Mouse (Mus musculus) limb, embryonic 10.5 days (tissue): Measurements from ENCODE around the gene A630001G21Rik. TPM values are rescaled to one million over a fixed set of nuclear protein-coding genes. Genes with fewer than 3 reads are reported as not detected.

Source experiments
- DNase-seq: peaks from one replicate; pipeline ENCODE4 v3.0.0-alpha.2; 2017; ENCODE audit warnings: low spot score
- H3K27ac ChIP-seq: fragments of 300-500 bp; sonication (generic); 2 replicates; pipeline ENCODE4 v1.5.1; 2016; ENCODE audit warnings: mild to moderate bottlenecking
- H3K27me3 ChIP-seq: fragments of 300-500 bp; sonication (generic); 2 replicates; pipeline ENCODE4 v1.6.1; 2016; ENCODE audit warnings: low read depth, mild to moderate bottlenecking; ENCODE audit not compliant: poor library complexity, severe bottlenecking
- H3K36me3 ChIP-seq: fragments of 300-500 bp; sonication (generic); 2 replicates; pipeline ENCODE4 v1.6.1; 2016; ENCODE audit warnings: mild to moderate bottlenecking, moderate library complexity
- H3K4me1 ChIP-seq: fragments of 300-500 bp; sonication (generic); 2 replicates; pipeline ENCODE4 v1.6.1; 2016
- H3K4me3 ChIP-seq: fragments of 300-500 bp; sonication (generic); 2 replicates; pipeline ENCODE4 v1.5.1; 2016; ENCODE audit warnings: mild to moderate bottlenecking, moderate library complexity
- H3K9me3 ChIP-seq: fragments of 300-500 bp; sonication (generic); replicated peaks from 2 replicates; pipeline ENCODE4 v1.6.1; 2016; ENCODE audit warnings: mild to moderate bottlenecking
- WGBS: fragments of 180-500 bp; shearing (Covaris S2); methylation state at CpG from one replicate; pipeline ENCODE4 v1.1.7; 2016; 5-methylcytosine and 5-hydroxymethylcytosine counted together
- polyA plus RNA-seq: library from polyadenylated mRNA; unstranded; fragments of >200 nt; fragmentation: Nextera tagmentation; extraction: Ambion mirVana; gene quantifications from 2 replicates; pipeline ENCODE4 v1.2.1, GENCODE M21; 2016

A630001G21Rik gene
- polyA plus RNA-seq, 1 experiment from 2014 or later, result 0.48 TPM

DNA sequence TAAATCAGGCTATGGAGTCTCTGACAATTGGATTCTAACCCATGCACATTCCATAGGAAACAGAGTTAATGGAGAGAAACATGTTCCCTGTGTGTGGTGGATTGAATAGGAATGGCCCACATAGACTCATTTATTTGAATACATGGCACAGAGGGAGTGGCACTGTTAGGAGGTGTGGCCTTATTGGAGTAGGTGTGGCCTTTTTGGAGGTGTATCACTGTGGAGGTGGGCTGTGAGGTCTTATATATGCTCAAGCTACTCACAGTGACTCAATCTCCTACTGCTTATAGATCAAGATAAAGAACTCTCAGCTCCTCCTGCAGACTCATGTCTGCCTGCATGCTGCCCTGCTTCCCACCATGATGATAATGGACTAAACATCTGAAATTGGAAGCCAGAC, 63.9 kb downstream of the A630001G21Rik start:
- no peaks in the 10 kb centered on the region for H3K36me3 ChIP-seq
- H3K27ac ChIP-seq, result no peak overlapping the region
- DNase-seq, result no peak
- no peaks in the 10 kb centered on the region; the same call in 1 of the 2 replicates for H3K4me1 ChIP-seq
- no peak overlapping the region for H3K4me3 ChIP-seq
- no peaks in the 10 kb centered on the region for H3K9me3 ChIP-seq
- H3K27me3 ChIP-seq, result no peaks in the 10 kb centered on the region

DNA sequence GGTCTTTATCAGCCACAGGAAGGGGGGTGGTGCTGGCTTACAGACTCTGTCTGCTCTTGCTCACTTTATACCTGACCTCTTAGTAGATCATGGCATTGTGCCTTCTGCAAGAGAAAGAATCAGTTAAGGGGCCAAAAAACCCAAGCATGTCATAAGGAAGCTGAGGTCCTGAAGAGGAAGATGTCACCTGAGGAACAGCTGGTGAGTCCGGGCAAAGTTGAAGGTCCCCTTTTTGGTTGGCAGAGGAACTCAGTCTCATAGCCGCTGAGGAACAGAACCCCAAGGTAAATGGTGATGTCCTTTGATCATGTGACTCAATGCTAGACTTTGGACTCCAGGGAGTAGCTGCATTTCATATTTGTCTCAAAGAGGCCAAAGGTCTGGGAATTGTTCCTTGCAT, 71.7 kb downstream of the A630001G21Rik start:
- Histone ChIP-seq H3K27me3 (no peaks in the 10 kb centered on the region), H3K9me3 (no peaks in the 10 kb centered on the region), H3K4me3 (no peak overlapping the region), H3K36me3 (no peaks in the 10 kb centered on the region), H3K4me1 (no peaks in the 10 kb centered on the region), H3K27ac (no peak overlapping the region)
- WGBS, result 90% methylated on average over 2 of the region's 2 CpGs
- no peak for DNase-seq

DNA sequence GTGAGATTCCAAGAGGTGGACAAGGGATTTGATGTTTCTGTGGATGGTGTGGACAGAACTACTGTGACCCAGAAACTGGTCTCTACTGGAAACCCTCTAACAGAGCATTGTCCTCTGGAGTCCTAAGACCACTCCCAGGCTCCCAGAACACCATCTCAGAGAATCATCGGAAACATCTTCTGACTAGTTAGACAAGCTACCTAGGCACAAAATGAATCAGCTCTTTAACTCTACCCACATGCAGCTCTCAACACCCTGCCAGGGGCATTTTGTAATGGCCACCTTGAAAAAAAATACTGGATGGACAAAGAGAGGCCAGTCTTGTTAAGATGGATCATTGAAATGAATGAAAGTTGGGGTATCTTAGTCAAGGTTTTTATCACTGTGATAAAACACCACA, 72.9 kb downstream of the A630001G21Rik start:
- Histone ChIP-seq H3K4me3 (no peak overlapping the region), H3K9me3 (no peaks in the 10 kb centered on the region), H3K27me3 (no peaks in the 10 kb centered on the region), H3K36me3 (no peaks in the 10 kb centered on the region), H3K27ac (no peak overlapping the region), H3K4me1 (no peaks in the 10 kb centered on the region)
- DNase-seq, result no peak
- 94% methylated on average over 1 of the region's 1 CpGs for WGBS

DNA sequence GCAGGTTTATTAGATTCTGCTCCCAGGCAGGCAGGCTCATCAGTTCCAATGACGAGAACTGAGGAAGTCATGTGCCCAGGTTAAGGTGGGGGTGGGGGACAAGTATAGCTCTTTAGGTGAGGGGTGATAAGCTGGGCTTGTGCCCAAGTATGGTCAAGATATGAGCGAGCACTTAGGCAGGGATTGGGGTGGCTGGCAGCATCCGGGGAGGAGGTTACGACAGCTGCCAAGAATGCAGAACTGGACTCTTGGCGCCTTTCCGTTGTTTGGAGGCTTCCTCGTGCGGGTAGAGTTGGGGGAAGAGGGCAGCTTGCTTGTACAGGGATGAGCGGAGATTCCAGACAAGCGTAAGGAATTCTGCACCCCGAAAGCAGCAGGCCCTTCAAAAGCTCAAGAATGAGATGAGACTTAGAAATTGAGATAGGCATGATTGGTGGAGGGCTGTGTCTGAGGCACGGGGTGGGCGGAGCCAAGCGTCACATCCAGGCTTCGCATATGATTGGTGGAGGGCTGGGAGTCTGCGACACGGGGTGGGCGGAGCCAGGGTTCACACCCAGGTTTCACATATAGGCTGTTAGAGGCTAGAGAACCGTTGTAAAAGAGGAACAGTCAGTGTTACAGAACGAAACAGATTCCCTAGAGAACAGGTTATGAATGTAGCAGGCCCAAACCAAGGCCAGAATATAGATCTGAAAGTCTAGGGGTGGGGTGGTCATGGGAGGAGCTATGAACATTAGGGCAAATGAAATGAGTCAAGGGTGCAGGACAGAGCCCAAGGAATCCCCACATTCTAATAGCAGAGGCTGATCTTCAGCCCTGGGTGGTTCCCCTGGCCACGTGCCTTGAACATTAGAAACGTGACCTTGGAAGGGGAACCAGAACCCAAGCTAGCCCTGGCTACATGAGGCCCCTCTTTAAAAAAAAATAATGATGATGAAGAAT, 74.9 kb downstream of the A630001G21Rik start:
- Histone ChIP-seq H3K4me3 (peak overlapping the region; percentile 44), H3K27ac (peak overlapping the region; percentile 65), H3K27me3 (no peaks in the 10 kb centered on the region), H3K36me3 (no peaks in the 10 kb centered on the region), H3K4me1 (no peaks in the 10 kb centered on the region), H3K9me3 (no peaks in the 10 kb centered on the region)
- DNase-seq, result peak; percentile 72
- WGBS, result 25% methylated on average over 22 of the region's 22 CpGs

DNA sequence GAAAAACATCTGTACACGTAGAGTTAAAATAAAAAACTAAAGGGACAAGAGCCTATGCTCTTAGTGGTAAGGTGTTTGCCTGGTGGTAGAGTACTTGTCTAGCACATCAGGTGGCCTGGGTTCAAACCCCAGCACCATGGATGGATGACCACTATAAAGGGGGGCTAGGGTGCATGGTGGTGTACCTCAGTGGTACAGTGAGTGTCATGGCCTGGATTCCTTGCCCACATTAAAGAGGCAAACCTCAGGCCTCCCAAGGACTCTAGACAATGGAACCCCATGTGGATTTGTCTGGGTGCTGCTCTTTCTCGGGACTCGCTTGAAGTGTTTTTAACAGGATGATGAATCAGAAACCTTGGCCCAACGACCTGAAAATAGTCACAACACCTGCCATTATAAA, 75.9 kb downstream of the A630001G21Rik start:
- Histone ChIP-seq H3K36me3 (no peaks in the 10 kb centered on the region), H3K4me1 (no peaks in the 10 kb centered on the region), H3K4me3 (no peak overlapping the region), H3K27ac (no peak overlapping the region), H3K9me3 (no peaks in the 10 kb centered on the region), H3K27me3 (no peaks in the 10 kb centered on the region)
- 78% methylated on average over 4 of the region's 4 CpGs for WGBS
- no peak for DNase-seq

DNA sequence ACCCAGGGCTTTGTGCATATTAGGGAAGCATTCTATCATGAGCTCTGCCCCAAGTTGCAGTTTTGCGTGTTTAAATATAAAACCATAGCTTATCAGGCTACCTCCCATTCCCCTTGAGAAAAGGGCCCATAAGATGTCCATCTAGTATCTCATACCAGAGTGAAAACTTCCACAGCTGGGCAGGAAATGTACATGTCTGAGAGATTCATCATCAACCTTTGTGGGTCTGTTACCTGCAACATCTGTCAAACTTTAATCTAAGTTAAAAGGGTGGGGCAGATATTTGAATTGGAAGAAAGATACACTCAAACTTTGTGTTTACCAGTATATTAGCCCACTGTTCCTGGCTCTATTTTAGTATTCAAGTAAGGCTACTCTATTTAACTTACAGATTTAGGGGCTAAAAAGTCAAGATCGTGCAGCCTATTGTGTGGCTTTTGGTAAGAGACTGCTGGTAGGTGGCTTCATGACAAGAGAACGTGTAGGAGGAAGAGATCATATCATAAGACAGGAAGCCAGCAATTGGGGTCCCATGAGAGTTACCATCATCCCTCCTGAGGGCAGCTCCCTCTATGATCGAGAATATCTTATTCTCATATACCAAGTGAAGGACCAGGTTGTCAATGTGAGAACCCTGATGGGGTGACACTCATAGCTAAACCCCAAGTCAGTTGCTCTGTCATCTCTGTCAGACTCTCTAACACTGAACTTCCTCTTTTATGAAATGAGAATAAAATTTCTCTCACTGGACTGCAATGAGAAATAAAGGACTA, 80.5 kb downstream of the A630001G21Rik start:
- no peaks in the 10 kb centered on the region for H3K27me3 ChIP-seq
- H3K9me3 ChIP-seq, result no peaks in the 10 kb centered on the region
- DNase-seq, result no peak
- no peaks in the 10 kb centered on the region for H3K36me3 ChIP-seq
- H3K4me3 ChIP-seq, result no peak overlapping the region
- WGBS, result 92% methylated on average over 4 of the region's 4 CpGs
- H3K27ac ChIP-seq, result no peak overlapping the region
- H3K4me1 ChIP-seq, result no peaks in the 10 kb centered on the region

DNA sequence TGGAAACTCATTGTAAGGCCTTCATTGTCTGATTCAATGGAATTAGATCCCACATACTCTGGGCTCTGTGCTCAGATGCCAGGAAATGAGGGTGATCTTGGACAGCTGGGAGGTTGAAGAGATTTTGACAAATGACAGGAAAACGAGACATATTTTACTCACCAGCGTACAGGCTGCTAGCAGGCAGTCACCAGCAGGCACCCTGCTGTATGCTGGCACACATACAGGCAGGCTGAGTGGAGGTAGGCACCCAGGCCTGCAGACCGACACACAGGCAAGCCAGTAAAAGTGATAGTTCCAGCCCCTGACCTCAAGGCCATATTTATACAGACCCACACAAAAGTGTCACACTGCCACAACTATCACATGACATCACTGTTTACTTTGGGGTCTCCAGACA, 82.8 kb downstream of the A630001G21Rik start:
- H3K9me3 ChIP-seq, result no peaks in the 10 kb centered on the region
- no peaks in the 10 kb centered on the region for H3K27me3 ChIP-seq
- no peak overlapping the region for H3K4me3 ChIP-seq
- no peak for DNase-seq
- H3K27ac ChIP-seq, result no peak overlapping the region
- no peaks in the 10 kb centered on the region for H3K36me3 ChIP-seq
- 73% methylated on average over 3 of the region's 3 CpGs for whole genome bisulfite sequencing
- no peaks in the 10 kb centered on the region for H3K4me1 ChIP-seq

DNA sequence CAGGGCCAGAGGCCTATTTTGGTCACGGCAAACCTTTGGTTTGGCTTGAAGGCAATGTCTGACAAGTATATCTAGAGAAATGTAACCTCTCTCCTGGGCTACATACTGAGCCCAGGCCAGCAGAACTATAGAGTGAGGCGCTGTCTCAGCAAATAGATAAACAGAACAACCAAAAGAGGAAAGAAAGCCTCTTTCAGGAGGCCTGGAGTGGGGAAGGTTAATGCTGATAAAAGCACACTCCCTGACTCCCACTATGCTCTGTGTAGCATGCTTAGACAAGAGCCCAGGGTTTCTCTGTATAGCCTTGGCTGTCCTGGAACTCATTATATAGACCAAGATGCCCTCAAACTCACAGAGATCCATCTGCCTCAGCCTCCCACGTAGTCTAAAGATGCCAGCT, 85.2 kb downstream of the A630001G21Rik start:
- Histone ChIP-seq H3K27me3 (no peaks in the 10 kb centered on the region), H3K4me1 (no peaks in the 10 kb centered on the region), H3K4me3 (no peak overlapping the region), H3K36me3 (no peaks in the 10 kb centered on the region), H3K9me3 (no peaks in the 10 kb centered on the region), H3K27ac (no peak overlapping the region)
- DNase-seq, result no peak
- 79% methylated on average over 3 of the region's 3 CpGs for WGBS

DNA sequence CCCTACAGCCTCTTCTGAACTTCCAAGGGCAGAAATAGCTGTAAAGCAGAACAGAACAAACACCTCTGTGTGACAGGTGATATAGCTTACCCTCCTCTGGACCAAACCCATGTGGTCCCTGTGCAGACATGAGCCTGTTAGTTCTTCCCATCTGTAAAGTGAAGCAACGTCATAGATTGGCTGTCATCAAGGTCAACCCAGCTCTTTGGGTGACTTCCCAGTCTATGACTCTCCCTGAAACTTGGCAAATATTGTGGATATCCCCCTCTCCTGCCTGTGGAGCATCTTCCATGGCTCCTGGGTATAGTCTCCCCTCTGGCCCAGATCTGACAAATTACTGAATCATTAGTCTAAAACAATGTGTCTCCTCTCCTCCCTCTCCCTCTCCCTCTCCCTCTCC, 86.2 kb downstream of the A630001G21Rik start:
- Histone ChIP-seq H3K36me3 (no peaks in the 10 kb centered on the region), H3K4me3 (no peak overlapping the region), H3K4me1 (peaks cover 5% of the 10 kb centered on the region), H3K9me3 (no peaks in the 10 kb centered on the region), H3K27ac (no peak overlapping the region), H3K27me3 (no peaks in the 10 kb centered on the region)
- DNase-seq, result no peak
- WGBS, result 82% methylated on average over 1 of the region's 1 CpGs

DNA sequence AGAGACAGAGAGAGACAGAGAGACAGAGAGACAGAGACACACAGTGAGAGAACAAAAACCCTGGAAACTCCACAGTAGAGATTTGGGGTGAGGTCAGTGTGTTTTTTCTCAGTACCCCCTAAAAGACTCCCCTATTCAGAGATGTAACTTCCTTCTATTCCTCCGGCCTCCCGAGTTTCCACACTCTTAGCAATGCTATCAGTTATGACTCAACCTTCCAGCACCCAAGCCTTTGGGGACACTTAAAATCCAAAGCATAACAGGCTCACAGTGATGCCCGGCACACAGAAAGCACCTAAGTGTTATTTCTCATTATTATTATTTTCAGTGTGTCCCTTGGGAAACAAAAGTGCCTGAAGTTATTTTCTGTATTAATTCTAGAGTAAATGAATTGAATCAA, 87.9 kb downstream of the A630001G21Rik start:
- no peak overlapping the region for H3K27ac ChIP-seq
- H3K4me1 ChIP-seq, result peaks cover 7% of the 10 kb centered on the region
- no peaks in the 10 kb centered on the region for H3K36me3 ChIP-seq
- DNase-seq, result no peak
- WGBS, result 86% methylated on average over 3 of the region's 3 CpGs
- no peaks in the 10 kb centered on the region for H3K9me3 ChIP-seq
- H3K27me3 ChIP-seq, result no peaks in the 10 kb centered on the region
- H3K4me3 ChIP-seq, result no peak overlapping the region

DNA sequence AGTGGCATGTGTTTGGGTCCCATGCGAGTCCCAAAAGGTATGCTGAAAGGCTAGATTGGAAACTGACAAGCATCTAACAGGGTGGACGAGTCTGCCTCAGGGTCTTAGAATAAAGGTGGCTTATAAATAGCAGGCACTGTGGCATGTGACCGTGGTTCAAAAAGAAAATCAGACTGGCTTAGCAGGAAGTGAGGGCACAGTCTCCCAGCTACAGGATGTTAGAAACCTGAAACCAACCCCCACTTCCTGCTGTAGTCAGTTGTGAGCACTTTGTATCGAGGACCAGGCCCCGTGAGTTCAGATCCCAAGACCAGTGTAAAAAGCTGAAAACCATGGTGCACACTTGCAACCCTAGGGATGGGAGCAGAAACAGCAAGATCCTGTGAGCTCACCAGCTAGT, 91.1 kb downstream of the A630001G21Rik start:
- no peaks in the 10 kb centered on the region for H3K9me3 ChIP-seq
- H3K4me1 ChIP-seq, result peaks cover 7% of the 10 kb centered on the region
- 64% methylated on average over 5 of the region's 5 CpGs for WGBS
- H3K4me3 ChIP-seq, result no peak overlapping the region
- 0 out of 2 replicates have a peak overlapping the region, but pooled peaks have one; percentile 14 for H3K27ac ChIP-seq
- no peaks in the 10 kb centered on the region for H3K27me3 ChIP-seq
- no peaks in the 10 kb centered on the region for H3K36me3 ChIP-seq
- no peak for DNase-seq

DNA sequence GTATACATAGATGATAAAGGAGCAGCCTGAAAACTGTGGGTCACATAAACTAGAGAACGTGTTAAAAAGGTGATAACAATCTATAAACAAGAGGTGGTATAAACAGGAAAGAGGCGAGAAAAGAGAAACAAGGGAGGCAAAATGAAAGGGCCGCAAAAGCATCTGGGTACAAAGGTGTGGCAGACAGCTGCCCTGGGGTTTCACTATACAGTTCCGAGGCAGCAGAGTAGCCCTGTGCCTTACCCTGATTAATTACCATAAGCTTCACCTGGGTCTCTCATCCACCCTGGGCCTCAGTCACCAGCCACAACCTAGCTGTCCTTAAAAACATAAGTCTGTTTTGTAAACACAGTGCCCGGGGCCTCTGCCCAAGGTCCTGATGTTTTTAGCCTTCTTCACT, 91.8 kb downstream of the A630001G21Rik start:
- DNase-seq, result no peak
- H3K4me3 ChIP-seq, result no peak overlapping the region
- peaks cover 7% of the 10 kb centered on the region for H3K4me1 ChIP-seq
- whole genome bisulfite sequencing, result 56% methylated on average over 5 of the region's 5 CpGs
- no peaks in the 10 kb centered on the region for H3K9me3 ChIP-seq
- H3K27ac ChIP-seq, result no peak overlapping the region
- no peaks in the 10 kb centered on the region for H3K36me3 ChIP-seq
- no peaks in the 10 kb centered on the region for H3K27me3 ChIP-seq

DNA sequence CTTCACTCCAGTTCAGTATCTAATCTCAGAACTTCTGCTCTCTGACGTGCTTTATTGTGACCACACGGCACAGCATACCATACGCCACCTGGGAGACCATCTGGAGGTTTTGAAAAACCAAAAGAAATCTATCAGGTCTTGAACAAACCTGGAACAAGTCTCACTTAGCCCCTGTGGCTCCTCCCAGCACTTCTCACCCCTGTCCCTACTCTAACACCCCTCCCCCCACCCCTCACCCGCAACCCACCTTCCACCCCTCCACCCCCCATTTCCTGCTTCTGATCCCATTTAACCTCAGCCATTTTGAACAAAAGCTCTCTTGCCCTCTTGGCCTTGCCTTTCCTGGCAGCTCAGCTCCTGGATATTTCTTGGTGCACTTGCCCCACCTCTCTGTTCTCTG, 98.2 kb downstream of the A630001G21Rik start:
- Histone ChIP-seq H3K9me3 (no peaks in the 10 kb centered on the region), H3K4me3 (no peak overlapping the region), H3K27me3 (no peaks in the 10 kb centered on the region), H3K4me1 (0 out of 2 replicates have a peak, but pooled peaks cover 8% of the 10 kb centered on the region), H3K27ac (peak overlapping the region; percentile 58), H3K36me3 (no peaks in the 10 kb centered on the region)
- WGBS, result 61% methylated on average over 4 of the region's 4 CpGs
- DNase-seq, result no peak
